Mouse (Mus musculus) stomach, postnatal 0 days (tissue): ENCODE results near the gene Bik. TPM values are rescaled to one million over a fixed set of nuclear protein-coding genes. Genes with fewer than 3 reads are reported as not detected.

Source experiments
- ATAC-seq: fragments of 200-750 bp; cut with Nextera tagmentation; 2 replicates; pipeline ENCODE4 v1.8.0; 2017; ENCODE audit not compliant: low FRiP score, low TSS enrichment
- DNase-seq: peaks from one replicate; pipeline ENCODE4 v3.0.0-alpha.2; 2016; ENCODE audit warnings: low spot score
- H3K27ac ChIP-seq: fragments of 300-500 bp; sonication (generic); replicated peaks from 2 replicates; pipeline ENCODE4 v1.5.1; 2014; ENCODE audit warnings: mild to moderate bottlenecking, control low read depth
- H3K27me3 ChIP-seq: fragments of 300-500 bp; sonication (generic); 2 replicates; pipeline ENCODE4 v1.6.1; 2014; ENCODE audit warnings: low read length; ENCODE audit not compliant: control insufficient read depth, insufficient read depth
- H3K36me3 ChIP-seq: fragments of 300-500 bp; sonication (generic); 2 replicates; pipeline ENCODE4 v1.6.1; 2014; ENCODE audit warnings: low read length, mixed read lengths; ENCODE audit not compliant: control insufficient read depth, insufficient read depth
- H3K4me1 ChIP-seq: fragments of 300-500 bp; sonication (generic); replicated peaks from 2 replicates; pipeline ENCODE4 v1.6.1; 2014; ENCODE audit warnings: antibody characterized with exemption; ENCODE audit not compliant: control insufficient read depth, insufficient read depth
- H3K4me2 ChIP-seq: fragments of 300-500 bp; sonication (generic); replicated peaks from 2 replicates; pipeline ENCODE4 v1.6.1; 2014; ENCODE audit warnings: low read depth, mild to moderate bottlenecking, control low read depth, moderate library complexity
- H3K4me3 ChIP-seq: fragments of 300-500 bp; sonication (generic); 2 replicates; pipeline ENCODE4 v1.5.1; 2014; ENCODE audit warnings: low read depth, low read length, control low read depth
- H3K9ac ChIP-seq: fragments of 300-500 bp; sonication (generic); 2 replicates; pipeline ENCODE4 v1.6.1; 2014; ENCODE audit warnings: mild to moderate bottlenecking, low read length, control low read depth, mixed read lengths
- H3K9me3 ChIP-seq: fragments of 300-500 bp; sonication (generic); 2 replicates; pipeline ENCODE4 v1.6.1; 2016; ENCODE audit warnings: low read length; ENCODE audit not compliant: control insufficient read depth
- CTCF ChIP-seq: IDR thresholded peaks from 2 replicates; pipeline ENCODE4 v1.5.1; 2016; ENCODE audit warnings: antibody characterized with exemption, low read depth, mild to moderate bottlenecking, moderate library complexity
- EP300 ChIP-seq: optimal IDR thresholded peaks from 2 replicates; pipeline ENCODE3; 2016; ENCODE audit warnings: antibody characterized with exemption
- WGBS: fragments of 180-500 bp; shearing (Covaris S2); extraction: QIAGEN DNeasy Blood & Tissue Kit; methylation state at CpG from one replicate; pipeline ENCODE4 v1.1.7; 2014; 5-methylcytosine and 5-hydroxymethylcytosine counted together
- polyA plus RNA-seq: library from polyadenylated mRNA; unstranded; fragments of >200 nt; fragmentation: Nextera tagmentation; extraction: Ambion mirVana; gene quantifications from 2 replicates; pipeline ENCODE4 v1.2.1, GENCODE M21; 2015

The Bik gene
- polyA plus RNA-seq, 1 experiment from 2014 or later = 4.2 TPM

- TF ChIP-seq CTCF (no peak), EP300 (no peak)
- Histone ChIP-seq H3K4me2 (no peak overlapping the region), H3K9me3 (no peaks in the 10 kb centered on the region), H3K4me1 (no peaks in the 10 kb centered on the region), H3K36me3 (peaks cover 15% of the 10 kb centered on the region; the same call in 1 of the 2 replicates), H3K27ac (no peak overlapping the region), H3K27me3 (no peaks in the 10 kb centered on the region), H3K9ac (no peak overlapping the region), H3K4me3 (no peak overlapping the region)
- no peak for DNase-seq
- WGBS = 90% methylated on average over 8 of the region's 8 CpGs
- no peak for ATAC-seq
Observed at GRCm38 (mm10) chr15:83547144-83547543, 20.5 kb downstream of the Bik start.

- 56% methylated on average over 2 of the region's 2 CpGs for WGBS
- ATAC-seq (no peak), DNase-seq (no peak)
- Histone ChIP-seq H3K9ac (no peak overlapping the region), H3K9me3 (no peaks in the 10 kb centered on the region), H3K36me3 (peaks cover 15% of the 10 kb centered on the region; the same call in 1 of the 2 replicates), H3K27ac (no peak overlapping the region), H3K27me3 (no peaks in the 10 kb centered on the region), H3K4me1 (no peaks in the 10 kb centered on the region), H3K4me2 (no peak overlapping the region), H3K4me3 (no peak overlapping the region)
- TF ChIP-seq CTCF (no peak), EP300 (no peak)
Observed at GRCm38 (mm10) chr15:83550137-83550536, 23.5 kb downstream of the Bik start.

GRCm38 (mm10) chr15:83553831-83554230 lies 27.2 kb downstream of the Bik start:
- Histone ChIP-seq H3K4me1 (no peaks in the 10 kb centered on the region), H3K9ac (no peak overlapping the region), H3K27ac (no peak overlapping the region), H3K4me2 (no peak overlapping the region), H3K4me3 (no peak overlapping the region), H3K27me3 (no peaks in the 10 kb centered on the region), H3K36me3 (peaks cover 9% of the 10 kb centered on the region; the same call in 1 of the 2 replicates), H3K9me3 (no peaks in the 10 kb centered on the region)
- DNase-seq (no peak), ATAC-seq (no peak)
- TF ChIP-seq EP300 = no peak
- peak; percentile 60 for TF ChIP-seq CTCF

- Histone ChIP-seq H3K27ac (peak overlapping the region; percentile 94), H3K4me3 (peak overlapping the region; percentile 78), H3K9ac (peak overlapping the region; percentile 88), H3K27me3 (no peaks in the 10 kb centered on the region), H3K9me3 (no peaks in the 10 kb centered on the region), H3K4me1 (no peaks in the 10 kb centered on the region), H3K36me3 (peaks cover 3% of the 10 kb centered on the region; the same call in 1 of the 2 replicates), H3K4me2 (peak overlapping the region; percentile 92)
- no peak for TF ChIP-seq CTCF
- no peak for TF ChIP-seq EP300
- ATAC-seq = peak; percentile 81
- peak; percentile 89 for DNase-seq
- under 1% methylated on average over 73 of the region's 74 CpGs for WGBS
Observed at GRCm38 (mm10) chr15:83555161-83555974, 28.7 kb downstream of the Bik start.

DNA sequence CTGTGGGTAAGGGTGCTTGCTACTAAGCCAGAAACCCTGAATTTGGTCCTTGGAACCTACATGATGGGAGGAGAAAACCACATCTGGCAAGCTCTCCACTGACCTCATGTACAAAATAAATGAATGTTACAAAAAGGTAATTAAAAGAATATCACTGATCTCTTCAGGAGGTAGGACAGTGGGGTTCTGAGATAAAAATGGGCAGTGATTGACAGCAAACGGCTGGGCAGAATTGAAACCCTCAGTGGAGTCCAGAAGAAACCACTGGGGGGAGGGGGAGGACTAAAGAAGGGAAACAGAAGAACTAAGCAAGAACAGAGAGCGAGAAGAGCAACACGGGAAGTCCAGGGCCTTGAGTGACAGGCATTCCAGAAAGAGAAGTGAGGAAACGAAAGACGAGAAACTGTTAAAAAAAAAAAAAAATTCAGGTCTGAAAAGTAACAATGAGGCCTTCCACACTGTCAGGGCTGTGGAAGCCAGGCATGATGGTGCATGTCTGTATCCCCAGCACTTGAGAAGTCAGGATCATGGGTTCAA lies 34.3 kb downstream of the Bik start:
- H3K4me3 ChIP-seq = no peak overlapping the region
- TF ChIP-seq EP300 (no peak), CTCF (no peak)
- DNase-seq (no peak), ATAC-seq (no peak)
- H3K27me3 ChIP-seq = no peaks in the 10 kb centered on the region
- H3K9ac ChIP-seq = no peak overlapping the region
- H3K4me2 ChIP-seq = no peak overlapping the region
- H3K27ac ChIP-seq = no peak overlapping the region
- WGBS = 55% methylated on average over 5 of the region's 5 CpGs
- peaks cover 3% of the 10 kb centered on the region; the same call in 1 of the 2 replicates for H3K4me1 ChIP-seq
- no peaks in the 10 kb centered on the region for H3K9me3 ChIP-seq
- H3K36me3 ChIP-seq = no peaks in the 10 kb centered on the region
